Mouse (Mus musculus): Measurements from ENCODE around the gene Ugt3a2. TPM values are rescaled to one million over a fixed set of nuclear protein-coding genes. Genes with fewer than 3 reads are reported as not detected.

The Ugt3a2 gene
- total RNA-seq (2021), result not detected
- long read RNA-seq, experiment 1, result 0 reads
- long read RNA-seq, experiment 2, result 0 reads

GRCm38 (mm10) chr15:9335341-9335740 is at the start of gene Ugt3a2:
Ugt3a2 (plus strand) TSS chr15:9335550.
- DNase-seq (ENCODE audit: low spot score in 2 of 2), result no peak

DNA sequence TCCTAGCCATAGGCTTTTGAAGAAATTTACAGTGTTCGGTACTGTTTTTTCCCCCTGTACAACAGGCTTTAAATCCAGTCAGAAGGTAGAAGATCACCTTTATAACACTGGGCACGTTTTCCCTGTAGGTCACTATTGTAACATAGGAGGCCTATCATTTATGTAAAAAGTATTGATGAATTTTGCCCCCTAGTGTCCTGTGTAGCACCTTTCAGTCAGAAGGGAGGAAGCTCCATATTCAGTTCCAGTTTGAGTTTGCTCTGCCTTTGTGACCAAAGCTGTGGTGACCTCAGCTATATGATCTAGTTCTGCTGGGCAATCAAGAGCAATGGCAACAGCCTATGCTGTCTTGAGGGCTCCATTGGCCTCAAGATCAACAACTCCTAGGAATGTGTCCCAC is 45.7 kb upstream of the Ugt3a2 start:
- no peak for DNase-seq (ENCODE audit: low spot score in 2 of 2)

DNA sequence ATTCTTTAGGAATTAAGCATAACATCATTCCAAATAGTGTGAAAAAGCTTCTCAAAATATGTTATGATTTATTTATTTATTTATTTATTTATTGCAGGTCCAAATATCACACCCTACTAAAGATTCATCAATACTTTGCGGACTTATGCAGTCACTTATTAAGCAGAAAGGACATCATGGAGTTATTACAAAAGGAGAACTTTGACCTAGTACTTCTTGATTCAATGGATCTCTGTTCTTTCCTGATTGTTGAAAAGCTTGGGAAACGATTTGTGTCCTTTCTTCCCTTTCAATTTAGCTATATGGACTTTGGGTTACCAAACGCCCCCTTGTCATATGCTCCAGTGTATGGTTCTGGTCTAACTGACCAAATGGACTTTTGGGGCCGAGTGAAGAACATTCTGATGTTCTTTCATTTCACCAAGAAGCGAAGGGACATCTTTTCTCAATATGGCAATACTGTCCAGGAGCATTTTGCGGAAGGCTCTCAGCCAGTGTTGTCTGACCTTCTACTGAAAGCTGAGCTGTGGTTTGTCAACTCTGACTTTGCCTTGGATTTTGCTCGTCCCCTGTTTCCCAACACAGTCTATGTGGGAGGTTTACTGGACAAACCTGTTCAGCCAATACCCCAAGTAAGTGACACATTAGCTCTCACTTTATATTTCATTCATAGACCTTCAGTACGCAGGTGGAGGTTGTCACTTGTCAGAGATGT is 29.2 kb upstream of the Ugt3a2 start:
- DNase-seq (ENCODE audit: low spot score in 2 of 2), result no peak

GRCm38 (mm10) chr15:9334596-9334995 is 754 bp upstream of the Ugt3a2 start:
- no peak for DNase-seq (ENCODE audit: low spot score in 2 of 2)

DNA sequence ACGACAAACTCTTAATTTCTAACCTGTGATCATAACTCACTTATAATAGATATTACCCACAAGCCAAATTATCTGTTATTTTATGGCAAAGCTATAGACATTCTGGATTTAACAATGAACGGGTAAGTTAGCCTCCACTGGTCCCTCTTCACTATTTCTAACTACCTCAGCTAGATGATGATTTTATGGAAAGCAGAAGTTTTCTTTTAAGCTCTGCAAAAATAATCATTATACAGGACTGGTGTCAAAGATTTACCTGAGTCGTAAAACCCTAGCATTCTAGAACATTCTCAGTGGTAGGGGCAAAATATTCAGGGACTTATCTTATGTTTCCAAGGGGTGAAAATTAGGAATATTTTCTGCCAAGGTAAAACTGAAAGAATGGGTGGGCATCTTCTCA is 1.3 kb downstream of the Ugt3a2 start:
- DNase-seq (ENCODE audit: low spot score in 2 of 2), result no peak

- DNase-seq (ENCODE audit: low spot score in 2 of 2), result no peak
These were observed 1.7 kb downstream of the Ugt3a2 start for GRCm38 (mm10) chr15:9337021-9337420.

DNA sequence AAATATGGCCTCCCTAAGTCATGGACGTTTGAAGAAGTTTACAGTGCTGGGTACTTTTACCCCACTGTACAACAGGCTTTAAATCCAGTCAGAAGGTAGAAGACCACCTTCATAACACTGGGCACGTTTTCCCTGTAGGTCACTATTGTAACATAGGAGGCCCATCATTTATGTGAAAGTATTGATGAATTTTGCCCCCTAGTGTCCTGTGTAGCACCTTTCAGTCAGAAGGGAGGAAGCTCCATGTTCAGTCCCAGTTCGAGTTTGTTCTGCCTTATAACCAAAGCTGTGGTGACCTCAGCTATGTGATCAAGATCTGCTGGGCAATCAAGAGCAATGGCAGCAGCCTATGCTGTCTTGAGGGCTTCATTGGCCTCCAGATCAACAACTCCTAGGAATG is 13.4 kb downstream of the Ugt3a2 start:
- DNase-seq (ENCODE audit: low spot score in 2 of 2), result no peak

- DNase-seq (ENCODE audit: low spot score in 2 of 2), result no peak
These were observed 27.5 kb downstream of the Ugt3a2 start for GRCm38 (mm10) chr15:9362801-9363200.

DNA sequence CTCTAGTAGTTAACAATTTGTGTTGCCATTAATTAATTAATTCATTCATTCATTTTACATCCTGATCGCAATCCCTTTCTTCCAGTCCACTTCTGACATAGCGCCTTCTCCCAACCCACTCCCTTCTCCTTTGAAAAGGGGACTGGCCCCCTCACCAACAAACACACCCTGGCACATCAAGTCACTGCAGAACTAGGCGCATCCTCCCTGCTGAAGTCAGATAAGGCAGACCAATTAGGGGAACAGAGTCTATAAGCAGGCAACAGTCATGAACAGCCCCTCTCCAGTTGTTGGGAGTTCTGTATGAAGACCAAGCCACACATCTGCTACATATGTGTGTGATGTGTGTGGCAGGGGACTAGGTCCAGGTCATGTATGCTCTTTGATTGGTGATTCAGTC is 33.4 kb downstream of the Ugt3a2 start:
- DNase-seq (ENCODE audit: low spot score in 2 of 2), result no peak

DNA sequence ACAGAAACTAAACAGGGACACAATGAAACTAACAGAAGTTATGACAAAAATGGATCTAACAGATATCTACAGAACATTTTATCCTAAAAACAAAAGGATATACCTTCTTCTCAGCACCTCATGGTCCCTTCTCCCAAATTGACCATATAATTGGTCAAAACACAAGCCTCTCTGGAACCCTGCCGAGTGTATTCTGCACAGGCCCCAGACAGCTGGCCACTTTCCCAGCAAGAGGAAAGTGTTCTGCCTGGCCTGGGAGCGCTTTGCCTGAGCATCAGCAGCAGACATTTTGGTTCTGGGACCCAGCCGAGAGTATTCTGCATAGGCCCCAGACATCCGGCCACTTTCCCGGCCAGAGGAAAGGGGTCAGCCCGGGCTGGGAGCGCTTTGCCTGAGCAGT is 40.9 kb downstream of the Ugt3a2 start:
- DNase-seq (ENCODE audit: low spot score in 2 of 2), result no peak

GRCm38 (mm10) chr15:9409475-9409874 is 74.1 kb downstream of the Ugt3a2 start:
- no peak for DNase-seq (ENCODE audit: low spot score in 2 of 2)

Other genes with a start within 250 kb of the Ugt3a2 start
- gene Lmbrd2, start 195.0 kb upstream of the Ugt3a2 start, total RNA-seq (2021), result 10 to 100 TPM; 68.9 to 71.6 TPM
- 1 to 10 TPM; 4.8 to 5.1 TPM for gene Skp2, start 180.1 kb upstream of the Ugt3a2 start, total RNA-seq (2021)
- not detected for gene Ugt3a1, start 58.7 kb upstream of the Ugt3a2 start, total RNA-seq (2021)
- 1 to 10 TPM; 1.3 to 1.9 TPM for gene Capsl, start 100.5 kb downstream of the Ugt3a2 start, total RNA-seq (2021)
- under 1 TPM; 0.23 to 0.42 TPM for gene Il7r, start 194.6 kb downstream of the Ugt3a2 start, total RNA-seq (2021)